Mouse (Mus musculus) right cerebral cortex, adult 18-20 months (tissue): ENCODE data around the gene Atxn7l1.

Experiments used
- DNase-seq: peaks from one replicate; pipeline ENCODE4 v3.0.0; 2022; ENCODE audit warnings: mixed read lengths

Gene Atxn7l1

DNA sequence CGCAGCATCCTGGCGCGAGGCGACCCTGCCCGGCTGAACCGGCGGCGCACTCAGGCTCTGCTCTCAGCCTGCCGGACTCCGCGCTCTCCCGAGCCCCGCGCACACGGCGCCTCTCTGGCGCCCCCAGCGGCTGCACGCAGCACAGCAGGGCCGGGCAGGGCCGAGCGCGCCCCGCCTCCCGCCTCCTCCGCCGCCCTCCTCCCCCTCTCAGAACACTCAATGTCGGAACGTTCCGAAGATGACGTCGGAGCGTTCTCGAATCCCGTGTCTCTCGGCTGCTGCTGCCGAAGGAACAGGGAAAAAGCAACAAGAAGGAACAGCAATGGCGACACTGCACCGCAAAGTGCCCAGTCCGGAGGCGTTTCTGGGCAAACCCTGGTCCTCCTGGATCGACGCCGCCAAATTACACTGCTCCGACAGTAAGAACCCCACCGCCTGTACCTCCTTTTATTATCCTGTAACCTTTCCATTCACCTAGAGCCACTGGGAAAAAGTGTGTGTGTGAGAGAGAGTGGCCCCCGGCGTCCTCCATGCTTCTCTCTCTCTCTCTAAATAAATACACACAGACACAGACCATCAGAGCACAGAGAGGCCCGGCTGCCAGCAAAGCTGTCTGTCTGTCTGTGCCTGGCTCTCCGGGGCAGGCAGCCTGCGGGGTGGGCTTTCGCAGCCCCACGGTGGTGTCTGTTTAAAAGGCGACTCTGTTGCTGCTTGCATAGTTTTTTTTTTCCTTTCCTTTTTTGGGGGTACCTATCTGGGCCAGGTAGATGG, at the start of gene Atxn7l1:
Gene Atxn7l1, plus strand, starts transcription at position 197 of the 771 bp plus-strand sequence.
- DNase-seq: peak; percentile 94

DNA sequence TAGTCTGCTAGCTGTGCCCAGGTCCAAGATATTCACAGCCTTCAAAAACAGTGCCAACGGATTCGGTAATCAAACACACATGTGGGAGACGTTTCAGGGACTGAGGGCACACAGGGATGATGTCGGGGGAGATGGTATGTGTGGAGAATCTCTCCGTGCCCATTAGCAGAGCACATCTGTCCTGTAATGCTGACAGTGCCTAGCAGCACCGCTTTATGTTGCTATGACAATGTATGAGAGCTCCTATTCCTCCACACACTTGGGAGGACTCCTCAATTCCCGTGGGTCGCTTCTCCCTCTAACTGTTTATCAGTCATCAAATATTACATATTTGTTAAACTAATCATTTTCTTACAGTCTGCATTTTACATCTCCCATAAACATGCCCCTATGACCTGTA, 45.9 kb upstream of the Atxn7l1 start:
- DNase-seq: no peak

- DNase-seq: no peak
Measured at GRCm38 (mm10) chr12:33102342-33103115, 45.0 kb upstream of the Atxn7l1 start.

GRCm38 (mm10) chr12:33105724-33106123, 41.8 kb upstream of the Atxn7l1 start:
- no peak for DNase-seq

DNA sequence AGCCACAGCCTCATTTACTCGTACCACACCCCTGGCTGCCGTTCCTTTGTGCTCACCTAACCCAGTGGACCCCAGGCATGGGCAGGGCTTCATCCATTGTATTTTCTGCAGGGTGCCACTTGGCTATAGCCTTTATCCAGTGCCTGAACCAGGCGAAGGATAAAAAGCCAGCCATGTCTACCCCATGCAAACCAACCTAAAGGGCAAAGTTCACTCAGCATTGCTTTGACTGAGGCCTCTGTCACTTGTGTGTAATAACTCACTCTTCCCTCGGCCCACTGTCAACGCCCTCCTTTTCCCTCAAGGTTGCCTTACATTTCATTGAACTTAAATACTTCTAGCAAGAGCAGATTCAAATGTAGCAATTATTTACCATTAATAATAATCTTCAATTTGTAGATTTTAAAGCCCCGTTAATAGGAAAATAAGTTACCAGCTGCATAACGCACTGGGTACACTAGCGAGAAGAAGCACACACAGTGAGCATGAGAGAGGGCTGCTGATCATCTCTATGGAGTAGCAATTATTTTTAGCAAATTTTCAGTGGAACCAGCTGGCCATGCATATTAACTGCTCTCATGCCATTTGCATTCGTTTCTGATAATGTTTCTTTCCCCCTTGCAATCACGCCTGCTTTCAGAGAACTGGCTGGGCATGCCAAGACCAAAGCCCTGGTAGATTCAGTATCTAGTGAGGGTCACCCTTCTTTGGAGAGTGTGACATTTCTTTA, 40.9 kb upstream of the Atxn7l1 start:
- DNase-seq: no peak

GRCm38 (mm10) chr12:33109531-33109930, 38.0 kb upstream of the Atxn7l1 start:
- DNase-seq: peak; percentile 48

DNA sequence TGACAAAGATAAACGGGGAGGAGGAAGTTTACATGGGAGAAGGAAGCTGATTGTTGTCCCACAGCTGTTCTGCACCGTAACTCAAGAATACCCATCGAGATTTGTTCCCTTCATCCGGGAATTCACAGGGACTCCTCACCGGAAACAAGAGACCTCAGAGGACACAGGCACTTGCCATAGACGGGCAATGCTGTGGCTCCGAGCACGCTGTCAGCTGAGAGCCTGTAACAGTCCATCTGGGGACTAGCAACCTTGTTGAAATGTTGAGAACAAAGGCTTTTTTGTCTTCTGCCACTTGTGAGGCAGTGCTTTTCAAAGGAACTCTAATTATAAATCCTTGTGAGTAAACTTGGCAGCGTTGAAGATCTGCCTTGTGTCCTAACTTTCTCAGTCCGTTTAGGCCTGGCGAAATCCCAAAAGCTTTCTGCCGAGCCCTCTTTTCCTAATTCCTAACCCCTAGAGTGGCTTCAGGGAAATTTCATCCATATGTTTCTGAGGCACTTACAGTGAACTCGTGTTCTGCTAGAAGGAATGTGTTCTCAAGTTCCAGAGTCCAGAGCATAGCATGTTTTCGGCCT, 36.5 kb upstream of the Atxn7l1 start:
- peak; percentile 32 for DNase-seq

DNA sequence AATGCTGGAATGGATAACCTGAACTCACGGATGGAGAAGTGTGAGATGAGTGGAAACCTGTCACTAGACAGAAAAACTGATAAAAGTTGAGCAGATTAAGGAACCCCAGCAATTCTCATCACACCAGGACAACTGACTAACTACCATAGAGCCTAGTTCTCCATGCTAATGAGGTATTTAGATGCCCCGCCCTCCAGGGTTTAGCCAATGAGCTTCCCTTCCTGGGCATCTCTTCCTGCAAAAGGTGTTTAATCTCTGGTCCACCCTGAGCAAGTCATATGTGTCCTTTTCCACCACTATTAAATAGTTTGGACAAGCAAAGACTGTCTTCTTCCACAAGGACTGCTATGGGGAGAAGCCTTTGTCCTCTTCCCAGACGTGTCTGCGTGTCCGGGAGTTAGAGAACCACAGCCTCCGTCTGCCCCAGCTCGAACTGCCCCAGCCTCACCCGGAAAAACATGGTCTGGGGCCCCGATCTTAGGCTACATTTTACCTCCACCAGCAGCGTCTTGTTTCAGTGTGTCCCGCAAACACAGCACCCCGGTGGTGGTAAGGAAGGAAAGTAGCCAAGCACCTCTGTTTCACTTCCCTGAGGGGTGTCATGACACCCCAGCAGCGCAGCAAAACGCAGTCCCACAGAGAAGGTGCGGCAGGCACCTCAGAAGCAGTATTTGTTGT, 28.7 kb upstream of the Atxn7l1 start:
- DNase-seq: no peak

DNA sequence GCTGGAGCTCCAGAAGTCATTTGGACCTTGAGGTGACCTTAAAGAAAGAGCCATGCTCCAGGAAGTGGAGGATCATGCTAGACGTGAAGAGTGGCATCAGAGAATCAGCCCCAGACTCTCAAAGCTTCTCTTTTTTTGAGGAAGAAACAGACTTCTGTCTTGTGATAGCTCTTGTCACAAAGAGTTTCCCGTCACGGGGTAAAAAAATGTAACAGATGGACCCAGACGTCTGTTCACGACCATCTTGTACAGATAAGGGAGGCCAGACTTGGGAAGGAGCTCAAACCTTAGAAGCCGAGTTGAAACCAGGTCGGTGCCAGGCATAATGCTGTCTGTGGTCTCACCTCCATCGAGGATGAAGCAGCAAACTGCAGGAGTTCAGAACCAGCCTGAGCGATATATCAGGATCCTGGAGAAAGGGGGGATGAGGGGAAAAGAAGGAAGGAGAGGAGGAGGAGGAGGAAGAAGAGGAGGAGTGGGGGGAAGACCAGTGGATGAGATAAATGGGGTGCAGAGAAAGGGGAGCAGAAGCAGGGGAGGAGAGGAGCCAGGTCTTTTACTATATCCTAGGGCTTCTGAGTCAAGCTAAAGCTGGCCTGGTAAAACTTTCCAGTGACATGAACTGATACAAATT, 21.8 kb upstream of the Atxn7l1 start:
- no peak for DNase-seq

GRCm38 (mm10) chr12:33126243-33126642, 21.2 kb upstream of the Atxn7l1 start:
- no peak for DNase-seq

- DNase-seq: no peak
Measured at GRCm38 (mm10) chr12:33128121-33128520, 19.4 kb upstream of the Atxn7l1 start.

- DNase-seq: no peak
Measured at GRCm38 (mm10) chr12:33128702-33129101, 18.8 kb upstream of the Atxn7l1 start.

- DNase-seq: no peak
Measured at GRCm38 (mm10) chr12:33129410-33129809, 18.1 kb upstream of the Atxn7l1 start.

DNA sequence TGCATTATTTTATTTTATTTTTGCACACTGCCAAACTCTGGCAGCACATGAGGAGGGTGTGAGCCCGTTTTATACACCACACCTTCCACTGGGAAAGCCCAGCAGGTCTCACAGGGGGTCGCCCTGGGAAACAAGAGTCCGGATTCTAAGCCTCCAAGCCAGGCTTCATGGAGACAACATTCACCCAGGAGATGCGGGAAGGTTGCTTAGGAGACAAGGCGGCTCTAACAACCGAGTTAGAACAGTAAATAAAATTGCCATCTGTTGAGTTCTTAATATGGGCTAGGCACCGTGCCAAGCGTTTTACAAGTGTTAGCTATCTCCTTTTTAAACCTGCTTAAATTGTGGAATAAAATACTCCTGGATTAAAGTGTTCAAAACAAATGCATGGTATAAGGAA, 17.1 kb upstream of the Atxn7l1 start:
- peak; percentile 71 for DNase-seq

- DNase-seq: no peak
Measured at GRCm38 (mm10) chr12:33131796-33132195, 15.7 kb upstream of the Atxn7l1 start.

GRCm38 (mm10) chr12:33137857-33138256, 9.6 kb upstream of the Atxn7l1 start:
- DNase-seq: no peak

DNA sequence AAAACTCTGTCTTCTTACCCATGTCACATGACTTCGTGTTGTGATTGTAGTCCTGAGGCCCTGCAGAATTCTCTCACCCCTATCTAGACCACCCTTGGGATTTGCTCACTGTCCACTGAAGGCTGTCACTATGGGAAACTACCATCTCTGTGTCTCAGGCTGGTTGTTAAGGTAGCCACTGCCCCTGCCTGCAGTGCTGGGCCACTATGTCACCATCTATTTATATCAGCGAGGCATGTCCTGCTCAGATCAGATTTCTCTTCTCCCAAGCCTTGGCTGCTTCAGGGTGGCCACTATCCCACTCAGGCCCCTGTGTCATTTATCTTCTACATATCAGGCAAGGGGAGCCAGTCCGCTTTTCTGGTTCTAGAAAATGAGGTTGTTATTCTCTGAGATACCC, 8.4 kb upstream of the Atxn7l1 start:
- no peak for DNase-seq

DNA sequence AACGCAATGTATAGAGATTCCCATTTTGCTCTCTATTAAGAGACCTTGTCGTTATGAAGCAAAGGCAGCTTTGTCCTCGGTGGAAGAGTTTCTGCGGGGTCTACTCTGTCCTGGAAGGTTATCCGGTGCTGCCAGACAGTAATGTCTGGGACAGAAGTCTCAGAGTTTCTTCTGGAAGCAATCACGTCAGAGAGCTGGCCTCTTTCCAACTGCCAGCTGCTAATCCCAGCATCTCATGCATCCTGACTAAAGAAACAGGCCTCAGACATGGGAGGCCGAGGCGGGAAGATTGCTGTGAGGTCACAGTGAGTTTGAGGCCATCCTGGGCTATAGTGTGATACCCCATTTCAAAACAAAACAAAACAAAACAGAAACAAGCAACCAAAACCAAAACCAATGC, 3.0 kb upstream of the Atxn7l1 start:
- peak; percentile 34 for DNase-seq

DNA sequence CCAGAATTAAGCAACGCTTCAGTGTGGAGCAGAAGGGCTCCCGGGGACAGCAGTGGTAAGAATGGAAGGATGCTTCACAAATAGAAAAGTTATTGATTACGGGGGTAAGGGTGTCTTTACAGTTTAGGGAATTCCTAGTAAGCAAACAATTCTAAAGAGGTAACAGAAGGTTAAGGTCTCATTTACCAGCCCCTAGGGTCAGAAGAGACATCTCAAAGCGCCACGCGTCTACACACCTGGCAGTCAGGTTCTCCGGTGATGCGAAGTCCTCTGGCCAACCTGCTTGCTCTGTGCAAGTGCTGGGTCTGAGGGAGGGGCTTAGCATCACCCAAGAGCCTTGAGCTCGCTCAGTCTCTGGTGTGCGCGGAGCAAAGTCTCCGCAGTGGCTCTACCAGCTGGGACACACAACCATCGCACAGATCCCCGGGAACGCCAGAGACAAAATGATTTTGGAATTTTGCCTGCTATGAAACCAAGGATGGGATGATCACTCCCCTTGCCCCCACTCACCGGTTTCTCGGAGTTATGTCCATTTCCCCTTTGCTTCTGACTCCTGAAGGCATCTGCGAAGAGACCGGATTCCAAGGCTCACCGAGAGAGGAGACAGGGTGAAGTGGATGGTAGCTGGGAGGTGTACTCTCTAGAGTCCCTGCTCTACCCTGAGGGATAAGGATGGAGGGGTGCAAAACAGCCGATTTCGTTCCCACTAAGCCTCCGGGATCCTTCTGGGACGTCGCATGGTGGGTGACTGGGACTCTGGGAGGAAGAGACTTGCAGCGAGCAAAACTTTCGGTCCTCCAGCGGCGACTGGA, 665 bp upstream of the Atxn7l1 start:
- DNase-seq: no peak

DNA sequence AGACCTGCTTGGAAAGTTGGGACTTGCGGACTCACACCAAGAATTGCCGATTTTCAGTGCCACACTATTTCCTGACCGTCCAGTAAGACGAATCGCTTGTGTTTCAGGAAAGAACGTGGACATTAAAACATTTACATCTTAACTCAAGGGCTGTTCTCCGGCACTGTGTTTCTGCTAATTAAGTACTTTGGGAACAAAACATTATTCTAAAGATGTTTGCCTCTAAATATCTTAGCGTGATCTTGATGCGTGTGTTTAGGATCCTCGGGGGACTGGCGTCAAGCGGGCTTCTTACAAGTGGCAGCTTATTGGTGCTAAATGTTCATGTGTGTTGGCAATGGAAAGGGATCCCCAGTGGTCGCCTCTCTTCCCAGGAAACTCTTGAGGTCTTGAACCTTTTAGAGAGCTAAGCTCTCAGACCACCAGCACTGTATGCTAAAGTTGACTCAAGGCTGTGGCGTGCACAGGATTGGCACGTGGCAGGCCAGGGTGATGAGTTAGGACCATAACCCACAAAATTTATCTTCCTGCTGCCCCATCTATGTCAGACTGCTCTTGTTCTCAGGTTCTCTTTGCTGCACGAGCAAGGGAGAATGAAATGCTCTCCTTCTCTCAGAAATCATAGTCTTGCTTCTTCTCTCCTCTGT, 2.2 kb downstream of the Atxn7l1 start:
- DNase-seq: no peak

GRCm38 (mm10) chr12:33153131-33153530, 5.6 kb downstream of the Atxn7l1 start:
- DNase-seq: no peak
